Mouse (Mus musculus): ENCODE data around the gene Wdr54. TPM values are rescaled to one million over a fixed set of nuclear protein-coding genes. Genes with fewer than 3 reads are reported as not detected.
A peak's percentile ranks its signal among the peaks of the same experiment; 100 is the strongest.

Wdr54 gene
- polyA plus RNA-seq, 2 experiments, result 0.32 to 0.44 TPM

- WGBS (ENCODE audit: insufficient replicate concordance), result under 1% methylated on average over 12 of the region's 12 CpGs
- H3K4me1 ChIP-seq (replicated peaks; ENCODE audit: control insufficient read depth in 2 of 2, insufficient read depth in 2 of 2, low read length in 1 of 2), result peaks cover 8 to 12% of the 10 kb centered on the region in 2 experiments
- TF ChIP-seq CTCF (IDR thresholded peaks at IDR 0.05; ENCODE audit: low read depth), result peak; percentile 34
- TF ChIP-seq EP300 (IDR thresholded peaks at IDR 0.05; ENCODE audit: low read depth), result no peak
- H3K27ac ChIP-seq, result peak overlapping the region; percentile 11
- peak overlapping the region; percentile 89 to 94 for H3K4me3 ChIP-seq (ENCODE audit: insufficient read depth in 1 of 2, low read depth in 2 of 2, low read length in 2 of 2)
- ATAC-seq (ENCODE audit: insufficient read depth) (peak; percentile 11), DNase-seq (ENCODE audit: low read depth in 3 of 3, low spot score in 3 of 3) (no peak)
- H3K4me2 ChIP-seq (ENCODE audit: low read depth), result peak overlapping the region; percentile 91
- H3K9ac ChIP-seq (replicated peaks), result peak overlapping the region; percentile 93
- H3K27me3 ChIP-seq (ENCODE audit: control insufficient read depth, insufficient read depth, low read length), result peaks cover 22% of the 10 kb centered on the region
- no peaks in the 10 kb centered on the region for H3K36me3 ChIP-seq (replicated peaks; ENCODE audit: control insufficient read depth, insufficient read depth, low read depth)
- H3K9me3 ChIP-seq (ENCODE audit: control insufficient read depth, low read length), result no peaks in the 10 kb centered on the region
These were observed 10.0 kb upstream of the Wdr54 start for GRCm38 (mm10) chr6:83166243-83166630.

- Histone ChIP-seq H3K27me3 (ENCODE audit: control insufficient read depth, insufficient read depth, low read length) (peaks cover 28% of the 10 kb centered on the region), H3K9me3 (ENCODE audit: control insufficient read depth, low read length) (no peaks in the 10 kb centered on the region), H3K27ac (peak within 1 kb of the TSS; percentile 54), H3K36me3 (replicated peaks; ENCODE audit: control insufficient read depth, insufficient read depth, low read depth) (no peaks in the 10 kb centered on the region), H3K4me3 (ENCODE audit: insufficient read depth in 1 of 2, low read depth in 2 of 2, low read length in 2 of 2) (peak within 1 kb of the TSS; percentile 89 to 94), H3K9ac (replicated peaks) (peak within 1 kb of the TSS; percentile 93), H3K4me1 (replicated peaks; ENCODE audit: control insufficient read depth in 2 of 2, insufficient read depth in 2 of 2, low read length in 1 of 2) (peaks cover 8 to 12% of the 10 kb centered on the region in 2 experiments), H3K4me2 (ENCODE audit: low read depth) (peak within 1 kb of the TSS; percentile 91)
- WGBS (ENCODE audit: insufficient replicate concordance), result under 1% methylated on average over 58 of the region's 58 CpGs
- DNase-seq (ENCODE audit: low read depth in 3 of 3, low spot score in 3 of 3) (peak; percentile 86 to 89 (median 87)), ATAC-seq (ENCODE audit: insufficient read depth) (peak; percentile 90)
- TF ChIP-seq EP300 (IDR thresholded peaks at IDR 0.05; ENCODE audit: low read depth), result peak; percentile 64
- peak; percentile 97 for TF ChIP-seq CTCF (IDR thresholded peaks at IDR 0.05; ENCODE audit: low read depth)
These were observed 9.5 kb upstream of the Wdr54 start, which contains the start of gene Dctn1 for GRCm38 (mm10) chr6:83165607-83166242. Dctn1 (plus strand) TSS chr6:83165920.

GRCm38 (mm10) chr6:83165026-83165606 is 8.9 kb upstream of the Wdr54 start:
- ATAC-seq (ENCODE audit: insufficient read depth), result peak; percentile 10; the same call in 1 of the 2 replicates
- H3K4me2 ChIP-seq (ENCODE audit: low read depth), result peak overlapping the region; percentile 91
- no peaks in the 10 kb centered on the region for H3K9me3 ChIP-seq (ENCODE audit: control insufficient read depth, low read length)
- 4% methylated on average over 6 of the region's 6 CpGs for WGBS (ENCODE audit: insufficient replicate concordance)
- H3K27ac ChIP-seq, result peak overlapping the region; percentile 54
- DNase-seq (ENCODE audit: low read depth in 3 of 3, low spot score in 3 of 3), result no peak
- peaks cover 8 to 12% of the 10 kb centered on the region in 2 experiments for H3K4me1 ChIP-seq (replicated peaks; ENCODE audit: control insufficient read depth in 2 of 2, insufficient read depth in 2 of 2, low read length in 1 of 2)
- peak overlapping the region; percentile 62 to 89 for H3K4me3 ChIP-seq (ENCODE audit: insufficient read depth in 1 of 2, low read depth in 2 of 2, low read length in 2 of 2)
- H3K36me3 ChIP-seq (replicated peaks; ENCODE audit: control insufficient read depth, insufficient read depth, low read depth), result no peaks in the 10 kb centered on the region
- H3K9ac ChIP-seq (replicated peaks), result peak overlapping the region; percentile 93
- TF ChIP-seq CTCF (IDR thresholded peaks at IDR 0.05; ENCODE audit: low read depth), result no peak
- TF ChIP-seq EP300 (IDR thresholded peaks at IDR 0.05; ENCODE audit: low read depth), result no peak
- H3K27me3 ChIP-seq (ENCODE audit: control insufficient read depth, insufficient read depth, low read length), result peaks cover 34% of the 10 kb centered on the region

GRCm38 (mm10) chr6:83162701-83163100 is 6.5 kb upstream of the Wdr54 start:
- WGBS (ENCODE audit: insufficient replicate concordance), result under 1% methylated on average over 8 of the region's 8 CpGs
- Histone ChIP-seq H3K27me3 (ENCODE audit: control insufficient read depth, insufficient read depth, low read length) (peaks cover 37% of the 10 kb centered on the region), H3K4me1 (replicated peaks; ENCODE audit: control insufficient read depth in 2 of 2, insufficient read depth in 2 of 2, low read length in 1 of 2) (peaks cover 8 to 12% of the 10 kb centered on the region in 2 experiments), H3K9me3 (ENCODE audit: control insufficient read depth, low read length) (no peaks in the 10 kb centered on the region), H3K9ac (replicated peaks) (no peak overlapping the region), H3K36me3 (replicated peaks; ENCODE audit: control insufficient read depth, insufficient read depth, low read depth) (no peaks in the 10 kb centered on the region), H3K4me3 (ENCODE audit: insufficient read depth in 1 of 2, low read depth in 2 of 2, low read length in 2 of 2) (peak overlapping the region; percentile 9 to 35; a peak in 2 of 4 replicates), H3K4me2 (ENCODE audit: low read depth) (peak overlapping the region; percentile 52), H3K27ac (no peak overlapping the region)
- peak; percentile 84 for TF ChIP-seq CTCF (IDR thresholded peaks at IDR 0.05; ENCODE audit: low read depth)
- TF ChIP-seq EP300 (IDR thresholded peaks at IDR 0.05; ENCODE audit: low read depth), result no peak
- ATAC-seq (ENCODE audit: insufficient read depth) (no peak), DNase-seq (ENCODE audit: low read depth in 3 of 3, low spot score in 3 of 3) (peak; percentile 44 to 57 (median 45))
